Mouse (Mus musculus): ENCODE data around the gene Ift88. TPM values are rescaled to one million over a fixed set of nuclear protein-coding genes. Genes with fewer than 3 reads are reported as not detected.

The Ift88 gene
- total RNA-seq (2014; rRNA removed) = 17.5 and 24.1 TPM in 2 replicates
- 21.0 and 22.0 TPM in 2 replicates for polyA plus RNA-seq (2015; fragmentation: Nextera tagmentation; extraction: Ambion mirVana)

GRCm38 (mm10) chr14:57423432-57424211 lies at the start of gene Ift88:
Ift88 (plus strand) TSS chr14:57424062.
- 3% methylated on average over 42 of the region's 42 CpGs for WGBS
- Histone ChIP-seq H3K36me3 (ENCODE audit: insufficient read depth, low read length) (no peaks in the 10 kb centered on the region), H3K9ac (replicated peaks; ENCODE audit: low read length, poor library complexity, severe bottlenecking) (peak within 1 kb of the TSS; percentile 65), H3K4me1 (ENCODE audit: insufficient read depth, low read length) (no peaks in the 10 kb centered on the region), H3K4me2 (ENCODE audit: low read depth, low read length, poor library complexity, severe bottlenecking) (peak within 1 kb of the TSS; percentile 57), H3K27me3 (ENCODE audit: insufficient read depth, low read length) (no peaks in the 10 kb centered on the region), H3K9me3 (ENCODE audit: low read length) (no peaks in the 10 kb centered on the region), H3K4me3 (ENCODE audit: low read depth, low read length) (peak within 1 kb of the TSS; percentile 84), H3K27ac (ENCODE audit: low read depth, low read length) (peak within 1 kb of the TSS; percentile 66)
- peak; percentile 96 for DNase-seq (ENCODE audit: low spot score)
- peak; percentile 99 for ATAC-seq (ENCODE audit: low FRiP score)
- peak; percentile 41 for TF ChIP-seq CTCF (IDR thresholded peaks at IDR 0.05)

- Histone ChIP-seq H3K4me1 (ENCODE audit: insufficient read depth, low read length) (no peaks in the 10 kb centered on the region), H3K4me3 (ENCODE audit: low read depth, low read length) (no peak overlapping the region), H3K9me3 (ENCODE audit: low read length) (no peaks in the 10 kb centered on the region), H3K27me3 (ENCODE audit: insufficient read depth, low read length) (no peaks in the 10 kb centered on the region), H3K9ac (replicated peaks; ENCODE audit: low read length, poor library complexity, severe bottlenecking) (no peak overlapping the region), H3K4me2 (ENCODE audit: low read depth, low read length, poor library complexity, severe bottlenecking) (no peak overlapping the region), H3K36me3 (ENCODE audit: insufficient read depth, low read length) (no peaks in the 10 kb centered on the region), H3K27ac (ENCODE audit: low read depth, low read length) (no peak overlapping the region)
- no peak for TF ChIP-seq CTCF (IDR thresholded peaks at IDR 0.05)
- 83% methylated on average over 9 of the region's 9 CpGs for WGBS
- ATAC-seq (ENCODE audit: low FRiP score) = no peak
- DNase-seq (ENCODE audit: low spot score) = no peak
Measured at GRCm38 (mm10) chr14:57375205-57375604, 48.7 kb upstream of the Ift88 start.

GRCm38 (mm10) chr14:57376016-57376415 lies 47.8 kb upstream of the Ift88 start:
- ATAC-seq (ENCODE audit: low FRiP score) (no peak), DNase-seq (ENCODE audit: low spot score) (no peak)
- Histone ChIP-seq H3K4me1 (ENCODE audit: insufficient read depth, low read length) (no peaks in the 10 kb centered on the region), H3K27ac (ENCODE audit: low read depth, low read length) (no peak overlapping the region), H3K36me3 (ENCODE audit: insufficient read depth, low read length) (no peaks in the 10 kb centered on the region), H3K9me3 (ENCODE audit: low read length) (no peaks in the 10 kb centered on the region), H3K4me3 (ENCODE audit: low read depth, low read length) (no peak overlapping the region), H3K4me2 (ENCODE audit: low read depth, low read length, poor library complexity, severe bottlenecking) (no peak overlapping the region), H3K27me3 (ENCODE audit: insufficient read depth, low read length) (no peaks in the 10 kb centered on the region), H3K9ac (replicated peaks; ENCODE audit: low read length, poor library complexity, severe bottlenecking) (no peak overlapping the region)
- WGBS = 84% methylated on average over 8 of the region's 8 CpGs
- no peak for TF ChIP-seq CTCF (IDR thresholded peaks at IDR 0.05)

GRCm38 (mm10) chr14:57376956-57377355 lies 46.9 kb upstream of the Ift88 start:
- Histone ChIP-seq H3K27ac (ENCODE audit: low read depth, low read length) (no peak overlapping the region), H3K4me3 (ENCODE audit: low read depth, low read length) (no peak overlapping the region), H3K9ac (replicated peaks; ENCODE audit: low read length, poor library complexity, severe bottlenecking) (no peak overlapping the region), H3K4me2 (ENCODE audit: low read depth, low read length, poor library complexity, severe bottlenecking) (no peak overlapping the region), H3K4me1 (ENCODE audit: insufficient read depth, low read length) (no peaks in the 10 kb centered on the region), H3K36me3 (ENCODE audit: insufficient read depth, low read length) (no peaks in the 10 kb centered on the region), H3K9me3 (ENCODE audit: low read length) (no peaks in the 10 kb centered on the region), H3K27me3 (ENCODE audit: insufficient read depth, low read length) (no peaks in the 10 kb centered on the region)
- DNase-seq (ENCODE audit: low spot score) (no peak), ATAC-seq (ENCODE audit: low FRiP score) (no peak)
- WGBS = 87% methylated on average over 9 of the region's 9 CpGs
- TF ChIP-seq CTCF (IDR thresholded peaks at IDR 0.05) = no peak

GRCm38 (mm10) chr14:57377531-57377930 lies 46.3 kb upstream of the Ift88 start:
- TF ChIP-seq CTCF (IDR thresholded peaks at IDR 0.05) = no peak

GRCm38 (mm10) chr14:57385667-57386066 lies 38.2 kb upstream of the Ift88 start:
- 87% methylated on average over 5 of the region's 5 CpGs for WGBS
- no peaks in the 10 kb centered on the region for H3K36me3 ChIP-seq (ENCODE audit: insufficient read depth, low read length)
- no peak for TF ChIP-seq CTCF (IDR thresholded peaks at IDR 0.05)
- no peak overlapping the region for H3K9ac ChIP-seq (replicated peaks; ENCODE audit: low read length, poor library complexity, severe bottlenecking)
- ATAC-seq (ENCODE audit: low FRiP score) (no peak), DNase-seq (ENCODE audit: low spot score) (no peak)
- no peaks in the 10 kb centered on the region for H3K9me3 ChIP-seq (ENCODE audit: low read length)
- H3K4me3 ChIP-seq (ENCODE audit: low read depth, low read length) = no peak overlapping the region
- H3K4me2 ChIP-seq (ENCODE audit: low read depth, low read length, poor library complexity, severe bottlenecking) = no peak overlapping the region
- H3K27ac ChIP-seq (ENCODE audit: low read depth, low read length) = no peak overlapping the region
- no peaks in the 10 kb centered on the region for H3K27me3 ChIP-seq (ENCODE audit: insufficient read depth, low read length)
- no peaks in the 10 kb centered on the region for H3K4me1 ChIP-seq (ENCODE audit: insufficient read depth, low read length)

More at GRCm38 (mm10) chr14:57377531-57377930, 46.3 kb upstream of the Ift88 start:
- no peak overlapping the region for H3K4me2 ChIP-seq (ENCODE audit: low read depth, low read length, poor library complexity, severe bottlenecking)
- H3K9me3 ChIP-seq (ENCODE audit: low read length) = no peaks in the 10 kb centered on the region
- H3K27me3 ChIP-seq (ENCODE audit: insufficient read depth, low read length) = no peaks in the 10 kb centered on the region
- ATAC-seq (ENCODE audit: low FRiP score) = no peak
- no peaks in the 10 kb centered on the region for H3K4me1 ChIP-seq (ENCODE audit: insufficient read depth, low read length)
- 82% methylated on average over 5 of the region's 5 CpGs for WGBS
- no peak overlapping the region for H3K27ac ChIP-seq (ENCODE audit: low read depth, low read length)
- no peaks in the 10 kb centered on the region for H3K36me3 ChIP-seq (ENCODE audit: insufficient read depth, low read length)
- H3K9ac ChIP-seq (replicated peaks; ENCODE audit: low read length, poor library complexity, severe bottlenecking) = no peak overlapping the region
- DNase-seq (ENCODE audit: low spot score) = no peak
- H3K4me3 ChIP-seq (ENCODE audit: low read depth, low read length) = no peak overlapping the region
